Mouse (Mus musculus): ENCODE data around the gene Wdtc1. TPM values are rescaled to one million over a fixed set of nuclear protein-coding genes. Genes with fewer than 3 reads are reported as not detected.

Wdtc1 gene
- total RNA-seq, 1 experiment: 91.8 TPM

- no peak for TF ChIP-seq HCFC1 (IDR thresholded peaks at IDR 0.05; ENCODE audit: borderline replicate concordance, insufficient read depth, low read length)
- no peak for TF ChIP-seq ZC3H11A (IDR thresholded peaks at IDR 0.05; ENCODE audit: borderline replicate concordance, low read depth, low read length)
- no peak for TF ChIP-seq ZNF384 (IDR thresholded peaks at IDR 0.05; ENCODE audit: low read depth, low read length)
- no peak for TF ChIP-seq CHD2 (IDR thresholded peaks at IDR 0.05; ENCODE audit: low read depth, low read length)
- no peak for TF ChIP-seq MAFK (IDR thresholded peaks at IDR 0.05; ENCODE audit: insufficient read depth, low read depth, low read length)
- Histone ChIP-seq H3K4me3 (ENCODE audit: insufficient read depth in 1 of 2, low read depth in 1 of 2, low read length in 2 of 2, poor library complexity in 1 of 2, severe bottlenecking in 1 of 2) (no peak overlapping the region), H3K9ac (ENCODE audit: insufficient read depth, low read depth, low read length, poor library complexity, severe bottlenecking) (no peak overlapping the region), H3K36me3 (ENCODE audit: control insufficient read depth, insufficient read depth, low read length, poor library complexity, severe bottlenecking) (peaks cover 43% of the 10 kb centered on the region), H3K27ac (ENCODE audit: insufficient read depth, low read depth, low read length, poor library complexity, severe bottlenecking) (no peak overlapping the region), H3K9me3 (ENCODE audit: control insufficient read depth, insufficient read depth, low read depth, low read length) (no peaks in the 10 kb centered on the region), H3K4me1 (ENCODE audit: control insufficient read depth in 2 of 2, insufficient read depth in 2 of 2, low read length in 2 of 2, poor library complexity in 1 of 2) (no peaks in the 10 kb centered on the region)
- DNase-seq (ENCODE audit: low read depth, low spot score): no peak
- in situ Hi-C loops (cut with MboI; ENCODE audit: low sequenced_read_pairs in 2 of 2, unreplicated experiment in 2 of 2): no loop called here
Measured at GRCm38 (mm10) chr4:133268931-133269330, 84.3 kb downstream of the Wdtc1 start.

DNA sequence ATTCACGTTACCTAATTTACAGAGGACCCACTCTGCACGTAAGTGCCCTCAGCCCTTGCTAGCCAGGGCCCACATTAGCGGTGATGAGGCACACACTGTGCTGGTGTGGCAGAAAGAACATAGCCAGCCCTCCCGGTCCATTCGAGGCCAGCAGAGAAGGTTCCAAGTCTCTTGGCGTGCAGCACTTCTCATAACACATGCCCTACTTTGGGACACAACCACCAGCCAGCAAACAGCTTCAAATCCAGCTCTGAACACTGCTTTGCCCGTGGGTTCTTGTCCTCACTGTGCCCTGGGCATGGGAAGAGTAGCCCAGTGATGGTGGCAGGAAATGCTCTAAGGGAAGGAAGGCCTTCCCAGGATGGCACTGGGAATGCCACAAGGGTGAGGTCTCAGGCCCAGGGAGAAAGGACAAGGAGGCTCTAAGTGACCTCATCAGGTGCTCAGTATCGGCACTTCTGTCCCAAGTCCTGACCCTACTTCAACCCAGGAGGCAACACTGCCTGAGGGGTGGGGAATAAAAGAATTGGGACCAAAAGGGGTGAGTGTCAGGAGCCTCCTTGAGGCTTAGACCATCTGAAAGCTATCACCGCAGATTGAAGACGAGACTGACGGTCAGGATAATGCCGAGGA lies 86.9 kb downstream of the Wdtc1 start:
- DNase-seq (ENCODE audit: low read depth, low spot score): no peak
- peaks cover 43% of the 10 kb centered on the region for H3K36me3 ChIP-seq (ENCODE audit: control insufficient read depth, insufficient read depth, low read length, poor library complexity, severe bottlenecking)
- H3K4me3 ChIP-seq (ENCODE audit: insufficient read depth in 1 of 2, low read depth in 1 of 2, low read length in 2 of 2, poor library complexity in 1 of 2, severe bottlenecking in 1 of 2): no peak overlapping the region
- no peak overlapping the region for H3K27ac ChIP-seq (ENCODE audit: insufficient read depth, low read depth, low read length, poor library complexity, severe bottlenecking)
- TF ChIP-seq ZNF384 (IDR thresholded peaks at IDR 0.05; ENCODE audit: low read depth, low read length): no peak
- TF ChIP-seq ZC3H11A (IDR thresholded peaks at IDR 0.05; ENCODE audit: borderline replicate concordance, low read depth, low read length): no peak
- no peak for TF ChIP-seq HCFC1 (IDR thresholded peaks at IDR 0.05; ENCODE audit: borderline replicate concordance, insufficient read depth, low read length)
- TF ChIP-seq CHD2 (IDR thresholded peaks at IDR 0.05; ENCODE audit: low read depth, low read length): no peak
- no peak for TF ChIP-seq MAFK (IDR thresholded peaks at IDR 0.05; ENCODE audit: insufficient read depth, low read depth, low read length)
- H3K9me3 ChIP-seq (ENCODE audit: control insufficient read depth, insufficient read depth, low read depth, low read length): no peaks in the 10 kb centered on the region
- H3K9ac ChIP-seq (ENCODE audit: insufficient read depth, low read depth, low read length, poor library complexity, severe bottlenecking): no peak overlapping the region
- peaks cover 0 to 8% of the 10 kb centered on the region in 2 experiments; a peak in 1 of 4 replicates for H3K4me1 ChIP-seq (ENCODE audit: control insufficient read depth in 2 of 2, insufficient read depth in 2 of 2, low read length in 2 of 2, poor library complexity in 1 of 2)
- in situ Hi-C loops (cut with MboI; ENCODE audit: low sequenced_read_pairs in 2 of 2, unreplicated experiment in 2 of 2): no loop called here

DNA sequence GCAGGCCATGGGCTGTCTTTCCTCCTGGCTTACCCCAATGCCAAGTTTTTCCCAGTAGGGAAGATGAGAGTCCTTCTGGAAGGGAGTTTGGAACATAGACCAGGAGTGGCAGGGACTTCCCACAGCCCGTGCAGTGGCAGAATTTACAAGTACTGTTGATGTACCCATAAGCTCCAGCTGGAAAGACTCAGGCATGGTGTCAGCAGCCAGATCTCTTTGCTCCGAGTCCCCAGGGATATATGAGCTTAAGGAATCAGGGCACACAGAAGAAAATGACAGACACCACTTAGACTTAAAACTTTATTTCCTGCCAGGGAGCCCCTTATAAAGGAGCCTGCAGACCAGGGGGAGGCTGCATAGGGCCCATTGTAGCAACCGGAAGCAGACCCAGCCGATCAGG lies 87.5 kb downstream of the Wdtc1 start:
- H3K36me3 ChIP-seq (ENCODE audit: control insufficient read depth, insufficient read depth, low read length, poor library complexity, severe bottlenecking): peaks cover 41% of the 10 kb centered on the region
- no peak for TF ChIP-seq CHD2 (IDR thresholded peaks at IDR 0.05; ENCODE audit: low read depth, low read length)
- TF ChIP-seq MAFK (IDR thresholded peaks at IDR 0.05; ENCODE audit: insufficient read depth, low read depth, low read length): no peak
- TF ChIP-seq HCFC1 (IDR thresholded peaks at IDR 0.05; ENCODE audit: borderline replicate concordance, insufficient read depth, low read length): no peak
- TF ChIP-seq ZNF384 (IDR thresholded peaks at IDR 0.05; ENCODE audit: low read depth, low read length): no peak
- TF ChIP-seq ZC3H11A (IDR thresholded peaks at IDR 0.05; ENCODE audit: borderline replicate concordance, low read depth, low read length): no peak

DNA sequence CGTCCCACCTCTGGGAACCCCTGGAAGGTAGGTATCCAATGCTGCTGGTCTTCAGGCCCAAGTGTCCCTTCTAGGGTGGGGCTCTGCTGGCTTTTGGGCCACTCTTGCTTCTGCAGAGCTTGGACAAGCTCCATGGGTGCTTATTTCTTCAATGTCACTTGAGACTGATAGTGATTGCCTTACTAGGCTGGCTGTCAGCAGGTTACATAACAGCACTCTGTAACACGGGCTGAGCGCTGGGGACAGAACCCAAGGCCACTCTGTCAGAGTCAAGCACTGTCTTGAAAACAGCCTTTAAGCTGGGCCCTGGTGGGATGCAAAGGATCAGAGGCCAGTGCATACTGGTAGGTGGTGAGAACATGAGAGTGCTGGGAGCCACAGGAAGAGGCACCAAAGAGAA lies 88.0 kb downstream of the Wdtc1 start:
- H3K36me3 ChIP-seq (ENCODE audit: control insufficient read depth, insufficient read depth, low read length, poor library complexity, severe bottlenecking): peaks cover 38% of the 10 kb centered on the region

More for the DNA sequence above, 87.5 kb downstream of the Wdtc1 start:
- DNase-seq (ENCODE audit: low read depth, low spot score): no peak
- Histone ChIP-seq H3K4me3 (ENCODE audit: insufficient read depth in 1 of 2, low read depth in 1 of 2, low read length in 2 of 2, poor library complexity in 1 of 2, severe bottlenecking in 1 of 2) (no peak overlapping the region), H3K27ac (ENCODE audit: insufficient read depth, low read depth, low read length, poor library complexity, severe bottlenecking) (no peak overlapping the region), H3K4me1 (ENCODE audit: control insufficient read depth in 2 of 2, insufficient read depth in 2 of 2, low read length in 2 of 2, poor library complexity in 1 of 2) (peaks cover 0 to 8% of the 10 kb centered on the region in 2 experiments; a peak in 1 of 4 replicates), H3K9ac (ENCODE audit: insufficient read depth, low read depth, low read length, poor library complexity, severe bottlenecking) (no peak overlapping the region), H3K9me3 (ENCODE audit: control insufficient read depth, insufficient read depth, low read depth, low read length) (no peaks in the 10 kb centered on the region)
- in situ Hi-C loops (cut with MboI; ENCODE audit: low sequenced_read_pairs in 2 of 2, unreplicated experiment in 2 of 2): no loop called here

More for the DNA sequence above, 88.0 kb downstream of the Wdtc1 start:
- Histone ChIP-seq H3K27ac (ENCODE audit: insufficient read depth, low read depth, low read length, poor library complexity, severe bottlenecking) (no peak overlapping the region), H3K4me1 (ENCODE audit: control insufficient read depth in 2 of 2, insufficient read depth in 2 of 2, low read length in 2 of 2, poor library complexity in 1 of 2) (peaks cover 0 to 8% of the 10 kb centered on the region in 2 experiments; a peak in 1 of 4 replicates), H3K9me3 (ENCODE audit: control insufficient read depth, insufficient read depth, low read depth, low read length) (no peaks in the 10 kb centered on the region), H3K9ac (ENCODE audit: insufficient read depth, low read depth, low read length, poor library complexity, severe bottlenecking) (no peak overlapping the region), H3K4me3 (ENCODE audit: insufficient read depth in 1 of 2, low read depth in 1 of 2, low read length in 2 of 2, poor library complexity in 1 of 2, severe bottlenecking in 1 of 2) (no peak overlapping the region)
- DNase-seq (ENCODE audit: low read depth, low spot score): no peak
- in situ Hi-C loops (cut with MboI; ENCODE audit: low sequenced_read_pairs in 2 of 2, unreplicated experiment in 2 of 2): no loop called here
- TF ChIP-seq MAFK (IDR thresholded peaks at IDR 0.05; ENCODE audit: insufficient read depth, low read depth, low read length) (no peak), HCFC1 (IDR thresholded peaks at IDR 0.05; ENCODE audit: borderline replicate concordance, insufficient read depth, low read length) (no peak), CHD2 (IDR thresholded peaks at IDR 0.05; ENCODE audit: low read depth, low read length) (no peak), ZC3H11A (IDR thresholded peaks at IDR 0.05; ENCODE audit: borderline replicate concordance, low read depth, low read length) (no peak), ZNF384 (IDR thresholded peaks at IDR 0.05; ENCODE audit: low read depth, low read length) (no peak)
